7 mouse cellular contexts compared by ENCODE assay signal in genomic region chr9:56994286-56995197, GRCm38 (mm10). TPM values are rescaled to one million over a fixed set of nuclear protein-coding genes. Genes with fewer than 3 reads are reported as not detected.
DNase-seq lines count a peak whose midpoint lies in the region; ATAC-seq lines count a peak whose summit lies in the region.

TSS of gene Ptpn9 (plus strand) at chr9:56994923.

- ATAC-seq in intestine, embryonic 16.5 days: peak; percentile 92

- H3K4me3 ChIP-seq in embryonic facial prominence, embryonic 10.5 days: peak within 1 kb of the TSS; percentile 98
- peak within 1 kb of the TSS; percentile 87 for H3K4me3 ChIP-seq in intestine, embryonic 16.5 days (ENCODE audit: low read length)
- H3K4me3 ChIP-seq in midbrain, embryonic 10.5 days: peak within 1 kb of the TSS; percentile 92

- peak within 1 kb of the TSS; percentile 93 for H3K9ac ChIP-seq in intestine, embryonic 16.5 days (ENCODE audit: low read depth, low read length)

- peaks cover 8% of the 10 kb centered on the region for H3K36me3 ChIP-seq in embryonic facial prominence, embryonic 10.5 days (replicated peaks)
- H3K36me3 ChIP-seq in intestine, embryonic 16.5 days (ENCODE audit: control insufficient read depth, insufficient read depth, low read length): no peaks in the 10 kb centered on the region
- peaks cover under 1% of the 10 kb centered on the region; the same call in 1 of the 2 replicates for H3K36me3 ChIP-seq in midbrain, embryonic 10.5 days

- intact Hi-C loops in left cerebral cortex, postnatal 36 days (cut with DNase I): loop anchor here (2.0 to 5.0 kb wide), 3 partner anchors 38 to 136 kb away; partner anchors contain the start of genes Man2c1 and Snupn

- WGBS in embryonic facial prominence, embryonic 10.5 days: 2% methylated on average over 62 of the region's 62 CpGs
- 3% methylated on average over 62 of the region's 62 CpGs for WGBS in intestine, embryonic 16.5 days
- 2% methylated on average over 62 of the region's 62 CpGs for WGBS in midbrain, embryonic 10.5 days

- no peaks in the 10 kb centered on the region for H3K27me3 ChIP-seq in embryonic facial prominence, embryonic 10.5 days (replicated peaks; ENCODE audit: low read depth, poor library complexity, severe bottlenecking)
- H3K27me3 ChIP-seq in intestine, embryonic 16.5 days (replicated peaks; ENCODE audit: control insufficient read depth, insufficient read depth, low read length): no peaks in the 10 kb centered on the region
- H3K27me3 ChIP-seq in midbrain, embryonic 10.5 days (ENCODE audit: low read depth, poor library complexity, severe bottlenecking): no peaks in the 10 kb centered on the region

- DNase-seq in adrenal gland, postnatal 25 days: peak; percentile 95
- peak; percentile 96 for DNase-seq in embryonic facial prominence, embryonic 10.5 days (ENCODE audit: low spot score)
- DNase-seq in gonadal fat pad, adult 2 months (ENCODE audit: low read depth): no peak
- DNase-seq in left cerebral cortex, postnatal 36 days (ENCODE audit: low spot score in 2 of 2): peak; percentile 87 to 88
- peak; percentile 95 for DNase-seq in midbrain, embryonic 10.5 days (ENCODE audit: low spot score)
- DNase-seq in right cerebral cortex, postnatal 4 days: peak; percentile 93

- peaks cover 9% of the 10 kb centered on the region for H3K4me1 ChIP-seq in embryonic facial prominence, embryonic 10.5 days
- no peaks in the 10 kb centered on the region for H3K4me1 ChIP-seq in intestine, embryonic 16.5 days (ENCODE audit: control insufficient read depth, insufficient read depth, low read length)
- H3K4me1 ChIP-seq in midbrain, embryonic 10.5 days: peaks cover 18% of the 10 kb centered on the region

- peak within 1 kb of the TSS; percentile 84 for H3K4me2 ChIP-seq in intestine, embryonic 16.5 days (ENCODE audit: low read depth, low read length)

- peak within 1 kb of the TSS; percentile 95 for H3K27ac ChIP-seq in embryonic facial prominence, embryonic 10.5 days (replicated peaks)
- H3K27ac ChIP-seq in intestine, embryonic 16.5 days (ENCODE audit: low read length): peak within 1 kb of the TSS; percentile 95
- peak within 1 kb of the TSS; percentile 98 for H3K27ac ChIP-seq in midbrain, embryonic 10.5 days (replicated peaks)

- no peaks in the 10 kb centered on the region for H3K9me3 ChIP-seq in embryonic facial prominence, embryonic 10.5 days
- no peaks in the 10 kb centered on the region for H3K9me3 ChIP-seq in intestine, embryonic 16.5 days (ENCODE audit: control insufficient read depth, low read length)
- no peaks in the 10 kb centered on the region for H3K9me3 ChIP-seq in midbrain, embryonic 10.5 days (replicated peaks)

RNA-seq across cellular contexts. Expression of gene Ptpn9, which starts in this region (rescaled TPM):
- total RNA-seq in adrenal gland, postnatal 25 days (2021): 46.9 and 60.9 TPM in 2 replicates
- polyA plus RNA-seq in embryonic facial prominence, embryonic 10.5 days (2016; fragmentation: Nextera tagmentation; extraction: Ambion mirVana): 21.6 and 22.1 TPM in 2 replicates
- 29.9 and 33.6 TPM in 2 replicates for polyA plus RNA-seq in gonadal fat pad, adult 2 months (2012; rRNA removed)
- 8.0 and 8.7 TPM in 2 replicates for polyA plus RNA-seq in intestine, embryonic 16.5 days (2015; fragmentation: Nextera tagmentation; extraction: Ambion mirVana)
- total RNA-seq in left cerebral cortex, postnatal 36 days (2021): 10 to 100 TPM; 25.3 to 32.7 TPM
- polyA plus RNA-seq in midbrain, embryonic 10.5 days (2016; fragmentation: Nextera tagmentation; extraction: Ambion mirVana): 18.2 and 19.6 TPM in 2 replicates
